Mouse (Mus musculus): ENCODE data around the gene Rbfox2. TPM values are rescaled to one million over a fixed set of nuclear protein-coding genes. Genes with fewer than 3 reads are reported as not detected.

Gene Rbfox2
- polyA plus RNA-seq, 1 experiment = 193 TPM

DNA sequence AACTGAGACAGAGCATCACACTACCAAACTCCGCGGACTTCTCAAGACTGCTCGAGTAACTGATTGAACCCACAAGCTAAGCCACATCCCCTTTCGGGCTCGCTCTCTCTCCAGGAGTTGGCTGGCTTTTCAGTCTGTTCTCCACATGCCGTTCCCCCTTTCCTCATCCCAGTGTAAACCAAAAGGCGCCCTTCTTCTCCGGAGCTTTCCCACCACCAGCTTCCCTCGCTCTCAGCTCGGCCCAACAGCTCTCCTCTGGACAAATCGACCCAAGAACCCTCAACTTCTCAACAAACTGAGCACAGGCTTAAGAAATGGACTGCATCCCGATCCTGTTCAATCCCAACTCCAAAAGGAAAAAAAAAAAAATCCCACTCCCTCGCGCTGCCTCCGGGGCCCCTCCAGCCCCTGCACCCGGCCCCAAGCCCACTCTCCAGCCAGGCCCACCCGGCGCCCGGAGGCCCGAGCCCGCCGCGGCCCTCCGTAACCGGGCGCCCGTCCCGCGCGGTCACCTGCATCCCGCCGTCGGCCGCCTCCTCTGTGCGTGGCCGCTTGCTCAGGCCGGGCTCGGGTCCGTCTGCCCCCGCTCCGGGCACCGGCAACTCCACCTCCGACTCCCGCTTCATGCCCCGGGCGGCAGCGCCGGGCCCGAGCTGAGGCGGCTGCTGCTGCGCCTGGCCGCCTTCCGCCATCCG is 805 bp downstream of the Rbfox2 start:
- Histone ChIP-seq H3K27ac (ENCODE audit: insufficient read depth, low read length) (peak overlapping the region; percentile 61), H3K4me1 (ENCODE audit: control insufficient read depth, insufficient read depth, low read length) (peaks cover 5% of the 10 kb centered on the region), H3K4me3 (ENCODE audit: insufficient read depth, low read length) (peak overlapping the region; percentile 56)
- TF ChIP-seq CTCF (IDR thresholded peaks at IDR 0.05; ENCODE audit: extremely low read depth, insufficient read depth, low read length) (no peak), POLR2A (IDR thresholded peaks at IDR 0.05; ENCODE audit: extremely low read depth, insufficient read depth, low read length) (no peak)

DNA sequence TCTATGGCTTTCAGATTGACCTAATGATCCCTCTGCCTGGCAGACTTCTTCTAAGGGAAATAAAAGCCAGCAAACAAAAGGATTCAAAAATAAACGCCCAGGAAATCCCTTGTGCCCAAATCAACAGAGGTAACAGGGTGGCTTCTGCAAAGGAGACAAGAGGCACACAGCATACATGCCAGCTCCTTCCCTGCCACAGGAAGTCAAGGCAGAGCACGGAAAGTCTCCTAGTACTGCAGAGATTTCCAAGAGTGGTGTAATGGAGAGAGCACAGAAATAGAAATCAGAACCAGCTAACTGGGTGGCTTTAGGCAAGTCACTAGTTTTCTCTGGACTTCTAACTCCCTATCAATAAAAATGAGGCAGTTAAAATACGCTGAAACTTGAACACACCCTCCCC is 1.8 kb downstream of the Rbfox2 start:
- Histone ChIP-seq H3K27ac (ENCODE audit: insufficient read depth, low read length) (no peak overlapping the region), H3K4me3 (ENCODE audit: insufficient read depth, low read length) (peak overlapping the region; percentile 56), H3K4me1 (ENCODE audit: control insufficient read depth, insufficient read depth, low read length) (peaks cover 5% of the 10 kb centered on the region)
- TF ChIP-seq CTCF (IDR thresholded peaks at IDR 0.05; ENCODE audit: extremely low read depth, insufficient read depth, low read length) (no peak), POLR2A (IDR thresholded peaks at IDR 0.05; ENCODE audit: extremely low read depth, insufficient read depth, low read length) (no peak)

DNA sequence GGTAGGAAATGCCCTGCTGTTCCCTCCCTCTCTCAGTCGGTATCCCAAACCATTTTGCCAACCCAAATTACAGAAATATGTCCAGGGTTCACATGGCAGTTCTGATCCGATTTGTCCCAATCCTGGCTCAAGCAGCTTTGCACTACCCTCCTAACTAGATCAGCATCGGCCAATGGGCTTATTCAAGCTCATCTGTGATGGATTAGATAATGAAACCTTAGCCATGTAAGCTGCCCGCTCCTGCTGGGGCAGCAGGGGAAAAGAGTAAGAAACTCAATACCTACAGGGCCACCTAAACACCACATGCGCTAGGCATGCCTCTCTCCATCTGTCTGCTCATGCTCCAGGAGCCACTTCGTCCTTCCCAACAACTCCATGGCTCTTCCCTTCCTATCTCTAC is 5.7 kb downstream of the Rbfox2 start:
- Histone ChIP-seq H3K4me3 (ENCODE audit: insufficient read depth, low read length) (no peak overlapping the region), H3K27ac (ENCODE audit: insufficient read depth, low read length) (no peak overlapping the region), H3K4me1 (ENCODE audit: control insufficient read depth, insufficient read depth, low read length) (peaks cover 5% of the 10 kb centered on the region)
- no peak for TF ChIP-seq CTCF (IDR thresholded peaks at IDR 0.05; ENCODE audit: extremely low read depth, insufficient read depth, low read length)
- no peak for TF ChIP-seq POLR2A (IDR thresholded peaks at IDR 0.05; ENCODE audit: extremely low read depth, insufficient read depth, low read length)

DNA sequence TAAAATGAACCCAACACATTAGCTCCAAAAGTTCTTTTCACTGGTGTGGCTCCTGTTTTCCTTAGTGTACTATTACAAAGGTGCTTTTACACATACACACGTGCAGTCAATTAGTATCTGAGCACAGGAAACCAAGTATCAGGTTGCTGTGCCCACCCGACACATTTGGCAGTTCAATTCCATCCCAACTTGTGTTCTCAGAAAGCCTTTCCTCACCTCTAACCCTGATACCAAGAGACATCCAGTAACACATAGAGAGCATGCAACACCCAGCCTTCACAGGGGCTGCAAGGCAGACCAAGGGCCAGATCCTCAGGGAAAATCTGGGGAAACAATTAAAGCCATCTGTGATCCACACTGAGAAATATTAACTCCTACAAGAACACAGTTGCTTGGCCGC is 8.2 kb downstream of the Rbfox2 start:
- TF ChIP-seq POLR2A (IDR thresholded peaks at IDR 0.05; ENCODE audit: extremely low read depth, insufficient read depth, low read length) (no peak), CTCF (IDR thresholded peaks at IDR 0.05; ENCODE audit: extremely low read depth, insufficient read depth, low read length) (no peak)
- Histone ChIP-seq H3K27ac (ENCODE audit: insufficient read depth, low read length) (no peak overlapping the region), H3K4me3 (ENCODE audit: insufficient read depth, low read length) (no peak overlapping the region), H3K4me1 (ENCODE audit: control insufficient read depth, insufficient read depth, low read length) (no peaks in the 10 kb centered on the region)

DNA sequence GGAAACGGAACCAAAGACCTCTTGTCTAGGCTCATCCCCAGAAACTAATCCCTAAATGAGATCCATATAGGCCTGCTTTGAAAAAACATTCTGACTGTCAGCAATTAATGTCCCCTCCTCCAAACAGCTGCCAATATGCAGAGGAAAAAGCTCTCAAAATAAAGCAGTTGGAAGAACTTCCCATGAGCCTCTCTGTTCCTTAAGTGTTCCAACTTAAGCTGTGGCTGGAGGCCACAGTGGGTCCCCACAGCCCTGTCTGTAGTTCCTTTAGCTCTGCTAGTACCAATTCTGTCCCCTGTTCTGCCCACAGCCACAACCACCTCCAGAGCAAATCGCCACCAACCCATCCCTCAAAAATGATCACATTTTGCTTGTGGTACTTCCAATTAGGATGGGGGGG is 10.2 kb downstream of the Rbfox2 start:
- Histone ChIP-seq H3K4me1 (ENCODE audit: control insufficient read depth, insufficient read depth, low read length) (0 out of 2 replicates have a peak, but pooled peaks cover 2% of the 10 kb centered on the region), H3K4me3 (ENCODE audit: insufficient read depth, low read length) (no peak overlapping the region), H3K27ac (ENCODE audit: insufficient read depth, low read length) (no peak overlapping the region)
- TF ChIP-seq POLR2A (IDR thresholded peaks at IDR 0.05; ENCODE audit: extremely low read depth, insufficient read depth, low read length) (no peak), CTCF (IDR thresholded peaks at IDR 0.05; ENCODE audit: extremely low read depth, insufficient read depth, low read length) (no peak)

DNA sequence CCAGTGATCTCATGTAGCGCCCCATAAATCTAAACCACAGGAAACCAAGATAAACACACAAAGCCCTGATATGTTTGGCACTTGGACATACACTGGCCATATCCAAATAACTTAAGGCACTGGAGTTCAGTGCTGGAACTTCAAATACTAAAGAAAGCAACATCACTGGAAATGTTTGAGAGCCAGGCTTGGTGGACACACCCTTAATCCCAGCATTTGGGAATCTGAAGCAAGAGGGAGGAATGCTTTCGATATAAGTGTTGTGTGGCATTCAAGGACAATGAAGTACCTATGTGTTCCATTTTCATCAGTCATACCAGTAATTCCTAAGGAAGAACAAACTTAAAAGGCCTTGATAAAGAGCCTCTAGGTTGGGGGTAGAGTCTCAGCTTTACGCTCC is 13.3 kb downstream of the Rbfox2 start:
- Histone ChIP-seq H3K4me3 (ENCODE audit: insufficient read depth, low read length) (no peak overlapping the region), H3K4me1 (ENCODE audit: control insufficient read depth, insufficient read depth, low read length) (0 out of 2 replicates have a peak, but pooled peaks cover 2% of the 10 kb centered on the region), H3K27ac (ENCODE audit: insufficient read depth, low read length) (no peak overlapping the region)
- TF ChIP-seq POLR2A (IDR thresholded peaks at IDR 0.05; ENCODE audit: extremely low read depth, insufficient read depth, low read length) (no peak), CTCF (IDR thresholded peaks at IDR 0.05; ENCODE audit: extremely low read depth, insufficient read depth, low read length) (no peak)

DNA sequence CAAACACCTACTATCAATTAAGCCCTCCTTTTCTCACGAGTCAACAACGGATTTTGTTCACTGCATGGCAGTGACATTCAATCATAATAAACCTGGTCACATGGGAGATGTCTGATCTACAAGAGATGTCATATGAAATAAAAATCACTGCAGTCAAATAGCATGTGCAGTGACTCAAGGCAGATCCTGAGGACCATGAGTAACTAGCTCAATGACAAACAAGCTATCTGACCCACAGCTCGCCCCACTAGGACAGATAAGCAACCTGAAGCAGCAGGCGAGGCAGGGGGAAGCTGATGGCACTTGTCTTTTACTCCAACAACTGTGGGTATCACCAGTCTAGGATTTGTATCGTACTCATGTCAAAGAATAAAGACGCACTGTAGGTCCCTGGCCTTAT is 14.4 kb downstream of the Rbfox2 start:
- H3K27ac ChIP-seq (ENCODE audit: insufficient read depth, low read length) = no peak overlapping the region
- H3K4me3 ChIP-seq (ENCODE audit: insufficient read depth, low read length) = no peak overlapping the region
- H3K4me1 ChIP-seq (ENCODE audit: control insufficient read depth, insufficient read depth, low read length) = 0 out of 2 replicates have a peak, but pooled peaks cover 2% of the 10 kb centered on the region
- no peak for TF ChIP-seq CTCF (IDR thresholded peaks at IDR 0.05; ENCODE audit: extremely low read depth, insufficient read depth, low read length)
- TF ChIP-seq POLR2A (IDR thresholded peaks at IDR 0.05; ENCODE audit: extremely low read depth, insufficient read depth, low read length) = no peak

DNA sequence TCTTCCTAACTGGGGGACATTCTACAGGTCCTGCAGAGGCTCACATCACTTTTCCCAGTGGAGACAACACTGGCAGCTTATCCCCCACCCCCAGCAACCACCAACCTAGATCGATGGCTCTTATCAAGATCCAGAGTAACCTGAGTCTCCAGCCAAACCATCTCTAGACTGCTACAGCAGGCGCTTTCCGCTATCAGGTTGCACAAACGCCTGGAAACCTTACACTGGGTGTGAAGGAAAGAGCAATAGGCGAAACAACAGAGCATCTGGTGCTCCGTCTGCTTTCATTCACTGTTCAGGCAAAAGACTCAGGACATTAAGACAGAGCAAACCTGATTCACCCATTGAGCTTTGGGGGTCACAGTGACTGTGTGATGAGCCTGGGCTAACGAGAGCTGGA is 15.3 kb downstream of the Rbfox2 start:
- 0 out of 2 replicates have a peak, but pooled peaks cover 2% of the 10 kb centered on the region for H3K4me1 ChIP-seq (ENCODE audit: control insufficient read depth, insufficient read depth, low read length)
- no peak overlapping the region for H3K4me3 ChIP-seq (ENCODE audit: insufficient read depth, low read length)
- TF ChIP-seq CTCF (IDR thresholded peaks at IDR 0.05; ENCODE audit: extremely low read depth, insufficient read depth, low read length) = no peak
- no peak for TF ChIP-seq POLR2A (IDR thresholded peaks at IDR 0.05; ENCODE audit: extremely low read depth, insufficient read depth, low read length)
- no peak overlapping the region for H3K27ac ChIP-seq (ENCODE audit: insufficient read depth, low read length)

DNA sequence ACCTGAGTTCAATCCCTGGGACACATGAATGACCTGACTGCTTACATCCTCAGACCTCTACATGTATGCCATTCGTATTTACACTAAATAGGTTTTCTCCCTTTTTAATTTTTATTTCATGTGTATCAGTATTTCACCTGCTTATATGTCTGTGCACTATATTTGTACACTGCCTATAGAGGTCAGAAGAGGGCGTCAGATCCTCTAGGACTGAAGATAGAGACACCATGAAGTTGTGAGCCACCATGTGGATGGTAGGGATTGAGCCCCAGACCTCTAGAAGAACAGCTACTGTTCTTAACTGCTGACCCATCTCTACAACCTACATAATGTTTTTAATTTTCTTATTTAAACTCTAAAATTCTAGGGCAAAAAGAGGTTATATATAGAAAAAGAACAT is 16.5 kb downstream of the Rbfox2 start:
- 0 out of 2 replicates have a peak, but pooled peaks cover 2% of the 10 kb centered on the region for H3K4me1 ChIP-seq (ENCODE audit: control insufficient read depth, insufficient read depth, low read length)
- no peak overlapping the region for H3K27ac ChIP-seq (ENCODE audit: insufficient read depth, low read length)
- H3K4me3 ChIP-seq (ENCODE audit: insufficient read depth, low read length) = no peak overlapping the region
- TF ChIP-seq POLR2A (IDR thresholded peaks at IDR 0.05; ENCODE audit: extremely low read depth, insufficient read depth, low read length) (no peak), CTCF (IDR thresholded peaks at IDR 0.05; ENCODE audit: extremely low read depth, insufficient read depth, low read length) (no peak)

DNA sequence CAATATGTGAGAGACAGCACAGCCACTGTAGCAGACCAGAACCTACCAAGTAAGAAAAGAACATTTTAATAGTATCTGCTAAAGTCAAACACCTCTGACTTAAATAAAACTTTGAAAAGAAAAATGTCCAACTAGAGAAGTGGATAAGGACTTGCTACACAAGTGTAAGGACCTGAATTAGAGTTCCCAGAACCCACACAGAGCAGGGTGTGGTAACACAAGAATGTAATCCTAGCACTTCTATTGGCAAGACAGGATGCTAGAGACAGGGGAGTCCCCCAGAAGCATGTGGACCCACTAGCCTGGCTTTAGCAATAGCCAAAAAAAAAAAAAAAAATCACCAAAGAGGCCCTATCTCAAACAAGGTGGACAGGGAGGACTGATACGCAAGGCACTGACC is 26.7 kb downstream of the Rbfox2 start:
- peaks cover 3% of the 10 kb centered on the region for H3K4me1 ChIP-seq (ENCODE audit: control insufficient read depth, insufficient read depth, low read length)
- no peak for TF ChIP-seq POLR2A (IDR thresholded peaks at IDR 0.05; ENCODE audit: extremely low read depth, insufficient read depth, low read length)
- TF ChIP-seq CTCF (IDR thresholded peaks at IDR 0.05; ENCODE audit: extremely low read depth, insufficient read depth, low read length) = no peak
- no peak overlapping the region for H3K27ac ChIP-seq (ENCODE audit: insufficient read depth, low read length)
- H3K4me3 ChIP-seq (ENCODE audit: insufficient read depth, low read length) = no peak overlapping the region

Measured in cortical plate, adult 2 months (tissue).